Mouse (Mus musculus): Measurements from ENCODE around the gene Actr8. TPM values are rescaled to one million over a fixed set of nuclear protein-coding genes. Genes with fewer than 3 reads are reported as not detected.

Gene Actr8
- total RNA-seq, 2 experiments from 2014 or later = 37.8 to 38.6 TPM

DNA sequence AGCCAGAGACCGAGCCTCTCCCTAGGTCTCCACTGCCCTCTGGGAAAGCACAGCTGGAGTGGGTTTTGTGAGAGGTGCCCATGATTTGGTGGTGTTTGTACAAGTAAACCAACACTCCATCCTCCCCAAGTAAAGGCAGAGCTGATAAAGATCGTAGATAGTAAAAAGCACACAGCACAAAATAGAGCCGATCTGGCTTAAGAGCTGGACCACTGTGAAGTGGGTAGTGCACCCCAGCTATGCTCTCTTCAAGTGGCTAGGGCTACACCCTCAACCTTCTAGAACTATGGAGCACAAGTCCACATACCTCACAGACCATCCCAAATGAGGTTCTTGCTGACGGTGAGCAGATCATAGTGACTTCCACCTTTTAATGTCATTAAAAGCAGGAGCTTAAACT lies 61.3 kb downstream of the Actr8 start:
- no peak for DNase-seq

DNA sequence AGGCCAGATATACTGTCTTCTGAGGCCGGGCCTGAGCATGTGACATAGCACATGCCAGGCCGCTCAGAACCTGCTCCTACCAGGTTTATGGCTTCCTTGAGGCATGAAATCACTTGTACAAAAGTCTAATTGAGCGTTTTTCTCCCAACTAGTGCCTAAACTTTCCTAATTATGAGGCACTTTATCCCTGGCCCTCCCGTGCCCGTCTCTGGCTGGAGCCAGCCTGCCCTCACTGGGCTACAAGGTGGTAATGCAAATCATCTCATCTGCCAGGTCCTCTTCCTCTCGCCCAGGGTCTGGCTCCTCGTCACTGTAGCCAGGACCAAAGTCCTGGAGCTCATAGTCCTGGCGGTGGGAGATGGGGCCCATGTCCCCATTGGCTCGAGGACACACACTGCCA lies 63.7 kb downstream of the Actr8 start:
- DNase-seq = no peak

DNA sequence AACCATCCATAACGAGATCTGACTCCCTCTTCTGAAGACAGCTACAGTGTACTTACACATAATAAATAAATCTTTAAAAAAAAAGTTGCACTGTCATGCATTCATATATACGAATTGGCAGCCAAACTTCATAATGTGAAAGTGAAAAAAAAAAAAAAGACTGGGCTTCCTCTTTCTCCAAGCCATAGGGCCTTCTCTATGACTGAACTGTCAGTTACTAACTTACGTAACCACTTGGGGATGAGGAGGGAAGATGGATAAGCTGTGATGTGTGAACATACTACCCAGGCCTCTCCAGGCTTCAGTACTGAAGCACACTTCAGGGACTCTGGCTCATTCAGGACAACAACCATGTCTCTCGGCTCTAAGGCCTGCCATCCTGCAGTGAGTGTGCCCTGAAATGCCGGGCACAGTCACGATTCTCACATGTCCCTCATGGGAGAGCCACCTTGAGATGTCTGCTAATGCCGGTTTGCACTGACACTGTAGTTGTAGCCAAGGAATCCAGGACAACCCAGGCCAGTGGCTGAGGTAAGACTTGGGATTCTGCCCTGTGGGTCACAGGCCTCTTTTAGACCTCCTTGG lies 65.3 kb downstream of the Actr8 start:
- peak; percentile 31 for DNase-seq

DNA sequence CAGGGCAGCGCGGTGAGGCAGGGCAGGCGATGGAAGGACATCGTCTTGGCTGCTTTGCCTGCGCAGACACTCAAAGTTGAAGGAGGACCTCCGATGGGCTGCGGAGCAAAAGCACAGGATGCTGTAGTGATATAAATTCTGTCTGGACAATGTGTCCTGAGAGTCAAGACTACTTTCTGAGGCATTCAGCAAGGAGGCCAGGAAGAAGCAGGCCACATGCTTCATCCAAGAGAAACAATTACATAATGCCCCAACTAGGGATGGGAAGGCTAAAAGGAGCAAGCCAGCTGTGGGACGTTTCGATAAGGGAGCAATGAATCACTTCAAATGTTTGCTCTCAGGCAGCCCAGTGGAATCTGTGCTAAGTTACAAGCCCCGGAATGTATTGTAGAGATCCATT lies 67.1 kb downstream of the Actr8 start:
- DNase-seq = peak; percentile 36

DNA sequence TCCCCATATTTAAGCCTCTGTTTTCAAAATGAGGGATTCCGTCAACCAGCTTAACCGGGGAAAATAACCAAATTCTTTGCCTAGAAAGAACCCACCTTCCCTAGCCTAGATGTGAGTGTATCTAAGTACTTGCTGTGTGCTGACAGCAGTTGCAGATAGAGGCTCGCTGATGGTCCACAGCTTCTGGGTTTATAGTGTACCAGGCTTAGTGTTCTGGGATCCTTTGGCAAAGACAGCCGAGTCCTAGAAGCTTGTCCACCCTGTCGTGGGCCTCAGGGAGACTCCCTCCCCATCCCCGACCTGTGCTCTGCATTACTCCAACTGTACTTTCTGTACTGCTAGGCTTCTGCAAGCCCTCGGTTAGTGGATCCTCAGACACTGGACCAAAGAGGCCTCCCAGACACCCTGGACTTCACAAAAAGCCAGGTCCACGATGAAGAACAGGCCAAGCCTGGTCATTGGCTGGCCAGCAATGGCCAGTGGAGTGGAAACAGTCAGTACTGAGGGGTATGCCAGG lies 67.6 kb downstream of the Actr8 start:
- DNase-seq = peak; percentile 43

DNA sequence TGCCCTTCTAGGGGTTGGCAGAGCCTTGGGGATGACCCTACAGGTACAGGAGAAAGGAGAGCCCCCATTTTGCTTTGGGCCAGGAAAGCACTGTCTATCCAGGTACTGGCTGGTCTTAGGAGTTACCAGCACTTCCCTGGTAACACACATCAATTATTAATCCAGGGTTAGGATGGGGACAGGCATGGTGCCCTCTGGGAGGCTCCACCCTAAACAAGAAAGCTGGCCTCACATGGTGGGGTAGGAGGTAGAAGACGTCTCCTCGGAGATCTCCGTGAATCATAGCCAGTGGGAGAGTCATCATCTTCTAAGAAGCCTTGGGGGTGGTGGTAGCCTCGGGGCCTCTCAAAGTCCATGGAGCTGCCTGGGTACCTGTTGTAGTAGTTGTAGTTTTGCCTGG lies 68.8 kb downstream of the Actr8 start:
- no peak for DNase-seq

DNA sequence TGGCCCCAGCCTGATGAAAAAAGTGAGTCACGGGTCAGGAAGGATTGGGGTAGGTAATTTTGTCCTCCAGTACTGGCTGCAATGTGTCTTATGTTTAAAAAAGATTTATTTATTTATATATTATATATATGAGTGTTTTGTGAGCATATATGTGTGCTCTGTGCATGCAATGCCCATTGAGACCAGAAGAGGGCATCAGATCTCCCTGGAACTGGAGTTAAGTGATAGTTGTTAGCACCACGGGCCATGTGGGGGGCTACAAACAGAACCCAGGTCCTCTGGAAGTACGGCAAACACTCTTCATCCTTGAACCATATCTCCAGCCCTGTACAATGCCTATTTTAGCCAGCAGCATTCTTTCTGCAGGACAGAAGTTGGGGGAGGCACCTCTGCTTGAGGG lies 69.9 kb downstream of the Actr8 start:
- no peak for DNase-seq

DNA sequence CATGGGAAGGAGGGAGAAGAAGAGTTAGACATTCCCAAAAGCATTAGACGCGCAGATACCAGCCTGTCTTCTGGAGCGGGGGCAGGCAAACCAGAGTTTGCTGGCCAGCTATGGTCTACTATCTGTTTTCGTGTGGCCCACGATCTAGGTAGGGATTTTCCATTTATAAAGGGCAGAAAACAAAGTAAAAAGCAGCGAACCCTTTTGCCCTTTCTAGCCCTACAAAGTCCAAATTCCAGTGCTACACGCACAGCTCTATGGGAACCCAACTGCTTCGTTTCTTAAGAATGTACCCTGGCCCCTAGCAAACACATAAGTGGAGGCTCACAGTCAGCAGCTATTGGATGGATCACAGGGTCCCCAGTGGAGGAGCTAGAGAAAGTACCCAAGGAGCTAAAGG lies 72.1 kb downstream of the Actr8 start:
- DNase-seq = no peak

DNA sequence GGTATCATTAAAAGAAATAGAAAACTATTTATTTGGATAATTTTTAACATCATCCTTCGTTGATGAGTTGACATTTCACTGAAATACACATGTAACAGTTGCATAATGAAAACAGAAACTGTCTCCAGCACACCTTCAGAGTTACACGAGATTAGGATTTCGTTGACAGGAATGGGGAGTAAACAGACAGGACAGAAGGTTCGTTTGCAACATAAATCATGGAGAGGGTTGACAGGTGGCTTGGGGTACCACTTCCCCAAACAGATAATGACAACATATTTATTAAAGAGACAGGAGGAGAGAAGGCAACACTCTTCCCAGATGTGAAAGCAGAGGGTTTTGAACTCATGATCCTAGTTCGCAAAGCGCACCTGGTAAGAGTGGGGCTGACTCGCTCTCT lies 76.8 kb downstream of the Actr8 start:
- DNase-seq = no peak

Small RNA genes within 50 kb of the gene (microRNA-seq; reads per million reads assigned to microRNA genes)
- 0 to 0.41 reads per million in 2 experiments for gene Mir6947

Other genes with a start within 250 kb of the Actr8 start
- 10 to 100 TPM; 80.1 to 80.2 TPM for gene Selenok, start 10.0 kb upstream of the Actr8 start, total RNA-seq (2021)
- gene Il17rb, start 30.6 kb downstream of the Actr8 start, total RNA-seq (2021) = under 1 TPM in 1 of 2 experiments, not detected in 1; 0.41 TPM
- gene Chdh, start 30.7 kb downstream of the Actr8 start, total RNA-seq (2021) = under 1 TPM; 0.29 TPM

Measured in heart, postnatal 4 days (tissue).